Mouse (Mus musculus): ENCODE data around the gene 4930522H14Rik.

The 4930522H14Rik gene

DNA sequence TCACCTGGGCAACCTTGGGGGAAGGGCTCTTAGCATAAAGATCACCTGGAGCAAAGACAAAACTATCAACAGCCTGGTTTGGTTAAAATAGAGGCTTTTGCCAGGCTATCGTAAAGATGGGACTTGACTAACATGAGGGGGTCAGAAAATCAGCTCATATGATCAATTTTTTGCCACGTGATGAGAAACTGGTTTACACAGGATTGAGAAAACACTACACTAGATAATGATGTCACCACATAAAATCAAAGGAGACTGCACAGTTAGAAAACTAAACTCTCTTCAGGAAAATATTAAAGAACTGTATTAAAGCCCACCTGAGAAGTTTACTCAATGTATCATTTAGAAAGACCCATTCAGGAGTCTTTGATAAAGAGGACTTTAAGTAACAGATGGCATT is 56.0 kb downstream of the 4930522H14Rik start:
- DNase-seq, result no peak

DNA sequence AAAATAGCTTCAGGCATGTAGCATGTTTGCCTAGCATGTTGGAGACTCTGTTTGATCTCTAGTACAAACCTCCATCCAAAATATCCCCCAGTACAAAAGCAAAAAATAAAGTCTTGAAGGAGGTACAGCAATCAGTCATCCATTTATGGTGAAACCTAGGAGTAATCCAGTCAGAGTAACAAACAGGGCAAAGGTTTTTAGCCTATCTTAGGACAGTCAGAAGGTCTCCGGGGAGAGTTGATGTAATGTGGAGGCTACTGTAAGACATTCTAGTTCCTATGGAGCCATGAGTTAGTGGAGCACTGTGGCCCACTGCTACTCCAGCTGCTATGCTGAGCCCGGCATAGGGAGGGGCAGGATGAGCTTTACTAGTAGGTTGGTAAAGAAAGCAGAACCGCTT is 58.5 kb downstream of the 4930522H14Rik start:
- DNase-seq, result no peak

DNA sequence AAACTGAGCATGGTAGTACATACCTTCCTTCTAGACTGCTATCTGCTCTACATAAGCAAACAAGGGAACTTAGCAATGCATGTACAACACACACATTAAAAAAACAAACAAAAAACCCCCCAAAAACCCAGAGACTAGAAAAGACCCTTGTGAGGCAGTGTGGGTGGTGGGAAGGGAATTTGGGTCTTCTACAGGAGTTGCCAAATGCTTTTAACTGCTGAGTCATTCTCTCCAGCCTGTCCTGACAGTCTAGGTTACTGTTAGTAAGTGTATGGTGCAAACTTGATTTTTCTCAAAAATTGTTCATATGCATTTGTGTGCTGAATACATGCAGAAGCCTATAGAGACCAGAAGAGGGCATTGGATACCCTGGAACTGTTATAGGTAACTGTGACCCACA is 59.5 kb downstream of the 4930522H14Rik start:
- no peak for DNase-seq

DNA sequence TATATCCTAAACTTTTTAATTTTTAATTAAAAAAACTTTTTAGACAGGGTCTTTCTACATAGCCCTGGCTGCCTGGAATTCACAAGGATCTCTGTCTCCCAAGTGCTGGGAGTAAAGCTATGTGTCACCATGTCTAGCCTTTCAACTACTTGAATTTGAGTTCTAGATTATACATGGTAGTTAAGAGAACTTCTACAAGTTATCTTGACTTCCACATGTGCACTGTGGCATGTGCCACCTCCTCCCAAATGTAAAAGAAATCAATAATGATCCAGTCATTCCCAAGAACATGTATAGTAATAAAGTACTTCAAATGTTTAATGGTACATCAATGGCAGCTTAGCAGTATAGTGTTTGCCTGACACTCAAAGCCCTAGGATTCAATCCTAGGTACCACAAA is 63.4 kb downstream of the 4930522H14Rik start:
- no peak for DNase-seq

DNA sequence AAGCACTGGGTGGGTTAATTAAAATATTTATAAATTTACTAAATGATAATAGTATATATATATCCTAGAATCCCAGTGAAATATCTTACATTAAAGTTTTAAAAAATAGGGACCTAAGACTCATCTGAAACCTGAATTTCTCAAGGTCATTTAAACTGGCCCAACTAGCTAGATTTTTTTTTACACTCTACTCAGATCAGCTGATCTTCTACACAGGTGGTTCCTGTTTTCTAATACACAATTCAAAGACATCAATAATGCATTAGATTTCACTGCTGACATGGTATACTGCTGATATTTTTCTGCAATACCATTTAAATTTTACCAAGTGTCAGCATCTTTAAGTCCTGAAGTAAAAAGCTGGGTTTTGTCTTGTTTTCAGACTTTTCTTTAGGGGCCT is 67.2 kb downstream of the 4930522H14Rik start:
- no peak for DNase-seq

DNA sequence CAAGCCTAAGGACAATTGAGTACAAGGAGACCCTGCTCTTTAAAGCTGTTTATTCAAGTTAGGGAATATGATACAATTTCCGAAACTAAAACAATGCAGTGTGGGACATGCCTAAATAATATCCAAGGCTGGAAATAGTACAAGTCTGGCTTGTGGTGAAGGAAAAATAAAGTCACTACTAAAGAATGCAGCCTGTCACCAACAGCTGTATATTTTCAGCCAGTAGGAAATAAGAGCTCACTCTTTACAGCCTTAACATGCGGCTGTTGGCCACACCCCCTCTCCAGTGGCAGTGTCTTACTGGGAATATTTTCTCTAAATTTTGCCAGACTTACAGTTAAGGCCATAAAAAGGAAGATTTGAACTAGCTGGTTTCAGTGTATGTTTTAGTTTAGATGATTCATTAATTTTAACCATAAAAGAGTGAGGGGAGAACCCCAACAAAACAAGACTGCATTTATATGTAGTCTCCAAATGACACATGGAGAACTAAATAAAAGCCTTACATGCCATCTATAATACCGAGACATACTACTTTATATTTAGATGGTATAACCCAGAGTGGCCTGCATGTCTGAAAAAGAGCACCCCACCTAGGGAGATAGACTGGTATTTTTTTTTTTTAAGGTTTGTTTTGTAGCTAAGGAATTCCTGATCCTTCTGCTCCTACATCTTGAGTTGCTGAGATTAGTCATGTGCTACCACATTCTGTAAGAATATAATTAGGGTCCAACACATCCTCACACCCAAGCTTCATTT is 70.5 kb downstream of the 4930522H14Rik start:
- no peak for DNase-seq

DNA sequence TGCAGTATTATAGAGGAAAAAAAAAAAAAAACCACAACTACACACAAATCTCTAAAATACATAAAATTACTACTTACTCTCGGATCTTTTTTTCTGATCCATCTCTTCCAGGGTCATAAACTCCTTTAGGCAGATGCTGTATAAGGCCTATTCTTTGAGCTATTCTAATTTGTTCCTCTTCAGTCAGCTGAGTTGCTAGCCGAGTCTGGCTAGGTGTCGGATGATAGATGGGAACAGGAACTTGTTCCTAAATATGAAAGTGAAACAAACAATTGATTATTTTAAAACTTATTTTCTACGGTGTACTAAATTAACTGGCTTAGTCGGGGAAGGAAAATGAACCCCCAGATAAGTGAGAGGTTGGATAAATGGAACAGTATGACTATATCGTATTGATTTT is 74.3 kb downstream of the 4930522H14Rik start:
- DNase-seq, result no peak

Measured in right cerebral cortex, postnatal 4 days (tissue).